Mouse (Mus musculus) adrenal gland, adult 2 months (tissue): ENCODE results near the gene Calcrl. TPM values are rescaled to one million over a fixed set of nuclear protein-coding genes. Genes with fewer than 3 reads are reported as not detected.

Experiments
- DNase-seq: peaks from one replicate; pipeline ENCODE4 v3.0.0; 2021
- polyA plus RNA-seq: library from polyadenylated mRNA; depleted of rRNA; stranded (reverse); fragments of >200 nt; gene quantifications from 2 replicates; pipeline ENCODE4 v1.2.3, GENCODE M21; 2012; rRNA removed
- total RNA-seq, 2 experiments: library from RNA; stranded (reverse); gene quantifications; 2 replicates each; pipeline ENCODE4 v1.2.3; 2021

Gene Calcrl
- total and polyA plus RNA-seq, 3 experiments = 6.7 to 23.8 (median 15.2) TPM

GRCm38 (mm10) chr2:84316185-84316805, 108.9 kb downstream of the Calcrl start:
- no peak for DNase-seq

DNA sequence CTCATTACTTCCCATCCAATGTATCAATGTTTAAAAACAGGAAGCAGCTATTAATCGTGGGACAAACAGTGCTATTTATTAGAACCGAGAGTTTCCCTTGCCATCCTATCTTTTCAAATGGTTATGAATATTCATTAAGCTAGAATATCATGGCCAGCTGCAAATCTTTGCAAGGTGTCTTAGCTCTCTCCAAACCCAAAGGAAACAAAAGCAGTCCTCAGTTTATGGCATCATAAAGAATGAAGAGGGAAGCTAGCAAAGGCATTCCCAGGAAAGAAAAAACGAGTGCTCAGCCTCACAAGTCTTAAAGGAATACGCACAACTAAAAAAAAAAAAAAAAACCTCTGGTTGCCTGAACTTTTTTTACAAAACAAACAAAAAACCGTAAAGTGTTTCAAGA, 128.7 kb downstream of the Calcrl start:
- DNase-seq = no peak

GRCm38 (mm10) chr2:84295068-84295467, 130.1 kb downstream of the Calcrl start:
- DNase-seq = peak; percentile 47

DNA sequence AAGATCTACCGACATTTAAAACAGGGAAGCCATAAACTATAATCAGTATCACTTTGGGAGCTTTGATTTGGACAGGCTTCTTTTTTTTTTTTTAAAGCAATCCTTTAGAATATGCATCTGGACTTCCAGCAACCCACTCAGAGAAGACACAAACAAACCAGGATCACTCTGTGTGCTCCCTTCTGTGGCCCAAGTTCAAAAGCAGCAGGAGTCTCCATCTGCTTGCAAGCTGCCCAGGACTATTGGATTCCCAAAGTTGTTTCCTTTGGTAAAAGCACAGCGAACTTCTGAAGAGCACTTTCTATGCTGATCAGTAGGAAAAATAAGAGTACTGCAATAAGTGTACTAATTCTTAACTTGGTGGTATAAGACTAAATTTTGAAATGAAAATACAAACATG, 130.6 kb downstream of the Calcrl start:
- DNase-seq = no peak

DNA sequence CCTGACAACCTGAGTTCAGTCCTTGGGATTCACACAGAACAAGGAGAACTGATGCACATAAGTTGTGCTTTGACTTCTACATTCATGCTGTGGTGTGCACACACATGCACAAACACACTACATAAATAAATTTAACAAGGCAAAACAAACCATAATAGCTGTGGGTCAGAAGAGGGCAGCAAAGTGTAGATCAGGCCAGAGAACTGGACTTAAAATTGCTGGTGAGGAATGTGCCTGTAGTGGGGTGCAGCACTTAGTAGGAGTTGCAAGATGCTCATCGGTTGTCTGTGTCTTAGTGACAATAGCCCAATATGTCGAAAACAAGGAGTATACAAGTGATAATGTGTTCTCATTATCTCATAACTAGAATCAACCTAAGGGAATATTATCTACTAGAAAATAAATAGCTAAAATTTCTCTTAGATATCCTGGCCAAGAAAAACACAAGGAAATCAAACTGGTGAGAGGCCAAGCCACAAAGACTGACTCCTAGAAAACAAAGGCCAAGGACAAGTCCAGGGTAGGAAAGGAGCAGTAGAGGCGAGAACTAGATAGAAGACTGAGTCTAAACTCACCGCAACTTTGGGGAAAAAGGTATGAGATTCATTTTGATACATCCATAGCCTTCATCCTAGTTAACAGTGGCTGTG, 132.7 kb downstream of the Calcrl start:
- DNase-seq = peak; percentile 13

- peak; percentile 18 for DNase-seq
Measured at GRCm38 (mm10) chr2:84288940-84289557, 136.2 kb downstream of the Calcrl start.

Other genes starting within 250 kb of the Calcrl start
- 10 to 100 TPM; 41.9 to 52.2 TPM for gene Tfpi, start 51.4 kb upstream of the Calcrl start, total RNA-seq
- gene Tfpi, start 51.4 kb upstream of the Calcrl start, polyA plus RNA-seq = 1.8 and 2.6 TPM in 2 replicates
- 100 to 1,000 TPM; 112 to 135 TPM for gene Ctnnd1, start 225.4 kb upstream of the Calcrl start, total RNA-seq
- 20.4 and 25.8 TPM in 2 replicates for gene Ctnnd1, start 225.4 kb upstream of the Calcrl start, polyA plus RNA-seq
- under 1 TPM in 1 of 2 experiments, not detected in 1; 0.09 TPM for gene Btbd18, start 233.7 kb upstream of the Calcrl start, total RNA-seq
- gene Btbd18, start 233.7 kb upstream of the Calcrl start, polyA plus RNA-seq = 0.03 TPM in 1 of 2 replicates, not detected in the other
- 10 to 100 TPM; 19.2 to 29.8 TPM for gene Selenoh, start 245.4 kb upstream of the Calcrl start, total RNA-seq
- gene Selenoh, start 245.4 kb upstream of the Calcrl start, polyA plus RNA-seq = 42.2 and 63.0 TPM in 2 replicates